Mouse (Mus musculus): ENCODE results near the gene Dpp7.
A peak's percentile ranks its signal among the peaks of the same experiment; 100 is the strongest.

- TF ChIP-seq POLR2A (IDR thresholded peaks at IDR 0.05; ENCODE audit: borderline replicate concordance, low read depth, low read length) (no peak), CTCF (IDR thresholded peaks at IDR 0.05; ENCODE audit: low read depth, low read length) (peak; percentile 41)
Measured at GRCm38 (mm10) chr2:25400764-25401163, 44.6 kb upstream of the Dpp7 start.
